Mouse (Mus musculus) small intestine, adult 2 months (tissue): ENCODE results near the gene Dera. TPM values are rescaled to one million over a fixed set of nuclear protein-coding genes. Genes with fewer than 3 reads are reported as not detected.

ENCODE experiments used
- H3K27ac ChIP-seq: fragments of 200-500 bp; 2 replicates; pipeline ENCODE4 v1.5.1; 2012; ENCODE audit warnings: low read depth, low read length, control low read depth, inconsistent platforms; ENCODE audit not compliant: insufficient read depth
- H3K27me3 ChIP-seq: fragments of 200-500 bp; 2 replicates; pipeline ENCODE4 v1.6.1; 2012; ENCODE audit warnings: mild to moderate bottlenecking, moderate library complexity, low read length, inconsistent platforms; ENCODE audit not compliant: control insufficient read depth, insufficient read depth
- H3K36me3 ChIP-seq: fragments of 200-500 bp; 2 replicates; pipeline ENCODE4 v1.6.1; 2012; ENCODE audit warnings: mild to moderate bottlenecking, low read length, control low read depth, inconsistent platforms; ENCODE audit not compliant: control insufficient read depth, insufficient read depth
- H3K4me1 ChIP-seq: fragments of 200-500 bp; 2 replicates; pipeline ENCODE4 v1.6.1; 2012; ENCODE audit warnings: low read length, inconsistent platforms, mixed read lengths; ENCODE audit not compliant: control insufficient read depth, insufficient read depth, insufficient read length
- H3K4me3 ChIP-seq: fragments of 200-500 bp; 2 replicates; pipeline ENCODE4 v1.5.1; 2012; ENCODE audit warnings: low read depth, mild to moderate bottlenecking, control low read depth, inconsistent platforms, low read length, moderate library complexity
- CTCF ChIP-seq: fragments of 200-500 bp; IDR thresholded peaks from 2 replicates; pipeline ENCODE4 v1.5.1; 2012; ENCODE audit warnings: low read depth, mild to moderate bottlenecking, control low read depth, inconsistent platforms, low read length, moderate library complexity, mixed read lengths; ENCODE audit not compliant: insufficient replicate concordance, insufficient read length; ENCODE audit errors: extremely low read depth
- POLR2A ChIP-seq: fragments of 200-500 bp; IDR thresholded peaks from 2 replicates; pipeline ENCODE4 v1.6.1; 2012; ENCODE audit warnings: low read depth, mild to moderate bottlenecking, control low read depth, inconsistent platforms, low read length, moderate library complexity
- WGBS: fragments of 180-500 bp; shearing (Covaris S2); methylation state at CpG from one replicate; pipeline ENCODE4 v1.1.7; 2018; 5-methylcytosine and 5-hydroxymethylcytosine counted together
- polyA plus RNA-seq: library from polyadenylated mRNA; depleted of rRNA; stranded (reverse); fragments of >200 nt; gene quantifications from 2 replicates; pipeline ENCODE4 v1.2.3, GENCODE M21; 2012

Gene Dera
- polyA plus RNA-seq, 1 experiment, result 23.9 TPM

DNA sequence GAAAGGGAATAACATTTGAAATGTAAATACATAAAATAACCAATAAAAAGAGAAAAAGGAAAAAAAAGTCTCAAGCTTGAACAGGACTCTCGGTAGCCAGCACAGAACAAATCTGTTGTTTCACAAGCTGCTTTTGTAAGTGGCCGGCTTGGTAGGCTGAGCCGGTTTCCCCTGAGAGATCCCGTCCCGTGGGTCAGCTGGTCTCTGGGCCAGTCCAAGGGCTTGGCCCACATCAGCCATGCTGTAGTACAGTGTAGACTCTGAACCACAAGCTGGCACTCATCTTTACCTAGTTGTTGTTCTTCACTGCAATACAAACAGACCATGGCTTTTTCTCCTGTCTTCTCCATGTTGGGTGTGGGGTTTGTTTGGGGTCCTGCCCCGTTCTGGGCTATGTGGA, 53.0 kb downstream of the Dera start:
- H3K27me3 ChIP-seq, result no peaks in the 10 kb centered on the region
- peaks cover 8% of the 10 kb centered on the region for H3K36me3 ChIP-seq
- TF ChIP-seq CTCF (no peak), POLR2A (no peak)
- no peak overlapping the region for H3K27ac ChIP-seq
- H3K4me1 ChIP-seq, result no peaks in the 10 kb centered on the region
- H3K4me3 ChIP-seq, result no peak overlapping the region
- WGBS, result 95% methylated on average over 6 of the region's 6 CpGs

DNA sequence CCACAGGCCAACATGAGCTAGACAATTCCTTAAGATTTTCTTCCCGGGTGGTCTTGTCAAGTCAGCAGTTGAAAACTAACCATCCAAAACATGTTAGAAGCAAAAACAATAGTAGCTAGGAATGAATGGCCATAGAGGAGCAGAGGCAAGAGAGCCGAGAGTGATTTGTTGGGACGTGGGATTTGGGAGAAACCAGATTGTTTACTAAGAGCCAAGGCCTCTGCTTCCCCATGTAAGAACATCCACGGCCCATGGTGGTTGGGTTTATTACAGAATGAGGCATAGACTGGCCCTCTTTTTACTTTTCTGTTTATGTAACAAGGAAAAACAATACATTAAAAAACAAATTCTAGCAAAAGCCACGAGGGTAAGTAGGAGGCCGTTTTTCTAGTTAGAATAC, 54.4 kb downstream of the Dera start:
- H3K4me1 ChIP-seq, result no peaks in the 10 kb centered on the region
- TF ChIP-seq CTCF, result no peak
- TF ChIP-seq POLR2A, result no peak
- 88% methylated on average over 6 of the region's 6 CpGs for WGBS
- H3K27ac ChIP-seq, result no peak overlapping the region
- no peak overlapping the region for H3K4me3 ChIP-seq
- no peaks in the 10 kb centered on the region for H3K27me3 ChIP-seq
- peaks cover 2% of the 10 kb centered on the region for H3K36me3 ChIP-seq

DNA sequence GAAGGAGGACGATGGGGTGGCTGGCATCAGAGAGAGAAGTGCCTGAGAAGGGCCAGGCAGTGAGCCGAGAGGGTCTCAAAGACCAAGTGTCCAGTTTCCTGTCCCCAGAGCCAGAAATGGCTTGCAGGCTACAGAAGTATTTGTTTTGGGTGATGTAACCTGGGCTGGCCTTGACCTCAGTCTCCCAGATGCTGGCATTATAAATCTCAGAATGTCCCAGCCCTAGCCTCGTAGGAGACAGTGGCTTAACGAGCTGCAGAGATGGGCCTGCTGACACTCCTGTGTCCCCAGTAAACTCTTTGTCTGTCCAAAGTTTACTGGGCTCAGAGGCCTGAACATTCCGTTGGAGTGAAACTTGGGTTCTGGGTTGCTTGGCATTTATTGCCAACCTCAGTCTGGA, 55.8 kb downstream of the Dera start:
- no peaks in the 10 kb centered on the region for H3K27me3 ChIP-seq
- 76% methylated on average over 5 of the region's 5 CpGs for WGBS
- TF ChIP-seq CTCF (no peak), POLR2A (no peak)
- no peak overlapping the region for H3K4me3 ChIP-seq
- no peak overlapping the region for H3K27ac ChIP-seq
- H3K4me1 ChIP-seq, result no peaks in the 10 kb centered on the region
- peaks cover 2% of the 10 kb centered on the region for H3K36me3 ChIP-seq

DNA sequence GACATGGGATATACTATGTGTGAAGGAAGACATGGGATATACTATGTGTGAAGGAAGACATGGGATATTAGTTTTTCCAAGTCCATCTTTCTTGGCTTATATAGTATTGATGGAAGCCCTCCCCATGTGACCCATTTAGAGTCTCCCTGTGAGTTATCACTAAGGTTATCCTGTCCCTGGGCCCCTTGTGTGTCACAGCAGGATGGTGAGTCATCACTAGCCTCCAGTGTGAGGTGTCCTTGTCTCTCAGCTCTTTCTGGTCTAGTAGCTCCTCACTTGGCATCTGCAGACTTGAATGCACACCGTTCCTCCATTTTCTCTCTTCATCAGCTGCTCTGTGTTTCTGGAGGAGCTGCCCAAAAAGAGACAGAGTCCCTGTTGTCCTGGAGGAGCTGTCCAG, 59.7 kb downstream of the Dera start:
- H3K4me3 ChIP-seq, result no peak overlapping the region
- no peak overlapping the region for H3K27ac ChIP-seq
- 95% methylated on average over 1 of the region's 1 CpGs for WGBS
- TF ChIP-seq CTCF (no peak), POLR2A (no peak)
- H3K36me3 ChIP-seq, result peaks cover 23% of the 10 kb centered on the region
- H3K27me3 ChIP-seq, result no peaks in the 10 kb centered on the region
- no peaks in the 10 kb centered on the region for H3K4me1 ChIP-seq

DNA sequence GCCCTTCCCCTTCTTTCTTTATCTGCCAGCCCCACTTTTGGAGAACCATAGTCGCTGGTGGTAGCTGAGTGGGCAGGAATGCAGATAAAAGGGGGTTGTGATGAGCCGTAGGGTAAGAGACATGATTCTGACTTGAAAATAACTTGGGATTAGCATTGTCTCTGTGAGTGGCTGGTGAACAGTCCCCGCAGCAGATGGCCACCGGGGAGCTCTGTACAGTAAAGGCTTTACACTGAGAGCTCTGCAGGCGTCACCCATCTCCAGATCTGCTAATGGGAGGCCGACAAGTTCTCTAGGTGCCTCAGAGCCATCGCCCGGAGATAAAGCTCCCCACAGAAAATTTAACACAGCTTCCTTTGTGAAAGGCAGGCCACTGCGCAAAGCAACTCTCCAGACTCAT, 62.2 kb downstream of the Dera start:
- WGBS, result 92% methylated on average over 9 of the region's 9 CpGs

DNA sequence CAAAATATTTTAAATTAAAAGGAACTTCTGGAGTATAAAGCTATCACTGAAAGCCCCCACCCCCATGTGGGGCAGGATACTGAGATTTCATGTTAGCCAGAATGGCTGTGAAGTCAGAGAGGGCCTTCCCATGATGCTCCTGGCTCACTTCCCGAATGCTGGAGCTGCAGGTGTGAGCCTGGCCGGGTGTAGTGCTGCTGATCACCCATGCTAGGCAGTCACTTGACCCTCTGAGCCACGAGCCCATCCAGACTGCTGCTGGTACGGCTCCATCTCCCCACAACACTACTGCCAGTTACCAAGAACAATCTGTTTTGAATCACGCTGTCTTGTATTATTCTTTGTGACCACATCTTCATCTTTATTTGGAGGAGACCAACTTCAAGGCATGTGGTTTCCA, 68.2 kb downstream of the Dera start:
- H3K4me1 ChIP-seq, result no peaks in the 10 kb centered on the region
- TF ChIP-seq CTCF (no peak), POLR2A (no peak)

More for the DNA sequence above, 62.2 kb downstream of the Dera start:
- Histone ChIP-seq H3K4me3 (no peak overlapping the region), H3K27me3 (no peaks in the 10 kb centered on the region), H3K27ac (no peak overlapping the region), H3K4me1 (no peaks in the 10 kb centered on the region), H3K36me3 (peaks cover 23% of the 10 kb centered on the region)
- TF ChIP-seq CTCF (no peak), POLR2A (no peak)

DNA sequence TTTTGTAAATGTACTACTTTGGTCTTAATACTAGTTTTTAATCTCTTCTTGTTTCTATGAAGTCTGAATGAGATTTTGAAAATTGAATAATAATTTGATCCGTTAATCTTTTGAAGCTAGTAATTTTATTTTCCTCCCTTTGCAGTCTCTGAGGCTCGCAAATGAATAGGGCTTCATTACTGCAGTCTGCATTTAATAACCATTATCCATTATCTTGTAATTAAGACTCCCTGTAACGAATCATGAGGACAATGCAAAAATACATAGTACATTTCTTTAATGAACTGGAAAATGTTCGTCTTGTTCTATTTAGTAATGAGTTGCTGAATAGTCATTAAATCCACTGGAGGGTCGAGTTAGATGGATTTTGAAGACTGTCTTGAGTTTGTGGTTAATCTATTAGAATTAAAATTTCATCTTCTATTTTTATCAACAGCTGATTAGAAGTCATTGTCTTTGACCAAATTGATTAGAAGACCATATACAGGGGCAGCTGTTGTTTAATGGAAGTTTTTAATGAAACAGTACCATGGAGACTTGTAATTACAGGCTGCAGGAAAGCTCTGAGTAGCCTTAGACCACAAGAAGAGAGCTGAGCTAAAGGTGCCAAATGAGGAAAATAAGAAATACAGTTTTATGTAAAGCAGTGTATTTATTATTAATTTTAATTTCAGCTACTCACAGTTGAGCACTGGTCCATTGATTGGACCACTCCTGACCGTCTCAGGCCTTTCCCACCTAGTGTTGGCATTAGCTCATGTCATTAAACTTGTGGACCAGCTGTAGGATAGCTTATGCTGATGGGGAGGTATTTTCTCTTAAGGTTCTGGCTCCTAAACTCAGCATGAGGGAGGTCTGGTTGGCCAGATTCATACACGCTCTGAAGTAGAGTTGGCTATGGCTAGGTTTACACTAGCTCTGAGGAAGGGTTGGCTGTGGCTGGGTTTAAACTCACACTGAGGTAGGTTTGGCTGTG, 70.0 kb downstream of the Dera start:
- Histone ChIP-seq H3K27me3 (no peaks in the 10 kb centered on the region), H3K27ac (no peak overlapping the region), H3K4me3 (no peak overlapping the region), H3K4me1 (no peaks in the 10 kb centered on the region; the same call in 1 of the 2 replicates), H3K36me3 (peaks cover 5% of the 10 kb centered on the region; the same call in 1 of the 2 replicates)
- WGBS, result 90% methylated on average over 7 of the region's 7 CpGs
- TF ChIP-seq POLR2A (no peak), CTCF (no peak)

More for the DNA sequence above, 68.2 kb downstream of the Dera start:
- Histone ChIP-seq H3K27me3 (no peaks in the 10 kb centered on the region), H3K4me3 (no peak overlapping the region), H3K36me3 (peaks cover 10% of the 10 kb centered on the region), H3K27ac (no peak overlapping the region)
- 77% methylated on average over 5 of the region's 5 CpGs for WGBS
